Mouse (Mus musculus) right cerebral cortex, postnatal 36 days (tissue): ENCODE results near the gene Nme9.
A peak's percentile ranks its signal among the peaks of the same experiment; 100 is the strongest.

Experiments used
- DNase-seq, 2 experiments: peaks; one replicate each; pipeline ENCODE4 v3.0.0; 2022; ENCODE audit warnings: low spot score in 2 of 2, mixed read lengths in 1 of 2

The Nme9 gene

GRCm38 (mm10) chr9:99479181-99479711 is 28.0 kb downstream of the Nme9 start:
- DNase-seq = peak in 1 of 2 experiments; percentile 40

DNA sequence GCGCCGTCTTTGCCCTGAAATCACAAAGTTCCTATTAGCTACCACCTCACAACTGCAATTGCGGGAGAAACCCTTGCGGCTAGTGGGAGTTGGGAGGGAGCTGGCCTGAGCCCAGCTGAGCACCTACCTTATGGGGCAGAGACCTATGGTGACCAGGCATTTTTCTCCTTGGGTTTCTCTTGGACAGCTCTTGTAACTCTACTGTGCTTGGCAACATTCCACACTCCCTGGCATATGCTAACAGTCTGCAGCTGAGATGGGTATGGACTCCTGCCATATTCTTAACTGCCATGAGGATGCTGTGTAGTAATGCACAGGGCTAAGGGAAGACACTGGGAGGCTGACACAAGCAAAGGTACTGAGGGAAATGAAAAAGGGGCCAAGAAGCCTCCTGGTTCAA is 29.5 kb downstream of the Nme9 start:
- no peak for DNase-seq

DNA sequence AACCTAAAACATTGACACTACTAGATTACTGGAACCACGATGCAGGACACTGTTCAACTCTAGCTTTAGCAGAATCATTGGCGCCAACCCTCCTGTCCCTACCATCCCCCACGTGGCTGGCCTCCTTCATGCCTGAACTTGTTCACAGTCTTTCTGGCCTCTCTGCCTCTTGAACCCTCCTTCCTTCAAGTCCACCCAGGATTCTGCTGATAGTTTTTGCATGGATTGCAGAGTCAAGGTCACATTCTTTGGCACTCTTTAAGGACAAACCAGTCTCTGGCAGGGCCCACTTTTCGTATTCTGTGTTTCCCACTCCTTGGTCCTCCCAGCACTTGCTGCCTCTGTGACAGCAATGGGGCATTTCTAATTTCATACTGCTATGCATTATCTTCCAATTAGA is 31.9 kb downstream of the Nme9 start:
- DNase-seq = no peak

- no peak for DNase-seq
These were observed 33.4 kb downstream of the Nme9 start for GRCm38 (mm10) chr9:99484632-99485031.

GRCm38 (mm10) chr9:99485144-99485543 is 33.9 kb downstream of the Nme9 start:
- no peak for DNase-seq

- no peak for DNase-seq
These were observed 35.9 kb downstream of the Nme9 start for GRCm38 (mm10) chr9:99487126-99487695.

DNA sequence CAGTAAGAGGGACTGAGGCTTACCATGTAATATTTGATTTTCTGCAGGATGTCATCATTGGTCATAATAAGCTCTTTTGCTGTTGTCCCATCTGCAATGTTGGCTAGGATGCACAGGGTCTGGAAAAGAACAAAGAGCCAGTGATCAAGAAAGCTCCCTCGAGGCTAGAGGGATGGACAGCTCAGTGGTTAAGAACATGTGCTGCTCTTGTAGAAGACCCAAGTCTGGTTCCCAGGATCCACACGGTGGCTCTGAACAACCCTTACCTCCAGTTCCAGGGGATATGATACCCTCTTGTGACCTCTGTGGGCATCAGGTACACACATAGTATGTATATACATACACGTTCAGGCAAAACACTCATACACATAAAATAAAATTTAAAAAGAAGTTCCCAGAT is 36.6 kb downstream of the Nme9 start:
- DNase-seq = no peak

- DNase-seq = no peak
These were observed 39.8 kb downstream of the Nme9 start for GRCm38 (mm10) chr9:99491050-99491449.

DNA sequence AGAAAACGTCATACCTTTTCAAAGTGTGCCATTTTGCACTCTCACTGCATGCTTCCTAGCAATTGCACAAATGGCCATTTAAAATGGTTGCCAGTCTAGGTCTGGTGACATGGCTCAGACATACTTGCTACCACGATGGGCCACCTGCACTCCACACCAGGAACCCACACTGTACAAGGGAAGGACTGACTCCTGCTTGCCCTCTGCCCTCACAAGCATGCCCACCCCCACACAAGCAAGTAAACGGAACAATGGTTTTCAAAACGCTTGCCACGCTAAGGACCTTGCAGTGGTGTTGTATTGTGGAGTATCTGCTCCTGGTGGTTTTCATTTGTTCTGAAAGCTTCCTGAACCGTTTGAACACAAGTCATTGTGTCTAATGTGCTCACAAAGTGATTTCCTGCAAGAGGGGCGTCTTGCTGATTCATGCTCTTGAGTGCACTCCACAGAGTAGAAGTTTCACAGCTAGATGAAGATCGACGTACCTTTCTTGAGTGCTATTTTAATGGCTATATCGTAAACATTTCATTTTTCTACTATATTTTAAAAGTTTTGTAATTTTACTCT is 41.4 kb downstream of the Nme9 start:
- DNase-seq = no peak

DNA sequence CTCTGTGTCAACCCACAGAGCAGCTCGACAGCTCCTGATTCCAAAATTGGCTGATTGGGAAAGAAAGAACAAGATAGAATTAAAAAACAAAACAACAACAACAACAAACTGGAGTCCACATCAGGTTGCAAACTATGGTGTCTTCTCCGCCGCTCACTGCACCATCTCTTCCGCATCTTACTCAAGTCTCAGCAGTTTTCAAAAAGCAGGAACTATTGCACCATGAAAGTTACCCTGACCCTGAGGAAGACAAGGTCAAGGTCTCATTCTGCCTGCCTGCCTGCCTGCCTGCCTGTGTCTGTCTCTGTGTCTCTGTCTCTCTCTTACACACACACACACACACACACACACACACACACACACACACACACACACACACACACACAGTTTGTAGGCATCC is 48.1 kb downstream of the Nme9 start:
- DNase-seq = no peak

GRCm38 (mm10) chr9:99505875-99506274 is 54.6 kb downstream of the Nme9 start:
- DNase-seq = no peak
